Mouse (Mus musculus): ENCODE measurements around the gene Clstn1. TPM values are rescaled to one million over a fixed set of nuclear protein-coding genes. Genes with fewer than 3 reads are reported as not detected.

Clstn1 gene
- 1 to 10 TPM; 3.3 to 3.7 TPM for total RNA-seq (2023)

DNA sequence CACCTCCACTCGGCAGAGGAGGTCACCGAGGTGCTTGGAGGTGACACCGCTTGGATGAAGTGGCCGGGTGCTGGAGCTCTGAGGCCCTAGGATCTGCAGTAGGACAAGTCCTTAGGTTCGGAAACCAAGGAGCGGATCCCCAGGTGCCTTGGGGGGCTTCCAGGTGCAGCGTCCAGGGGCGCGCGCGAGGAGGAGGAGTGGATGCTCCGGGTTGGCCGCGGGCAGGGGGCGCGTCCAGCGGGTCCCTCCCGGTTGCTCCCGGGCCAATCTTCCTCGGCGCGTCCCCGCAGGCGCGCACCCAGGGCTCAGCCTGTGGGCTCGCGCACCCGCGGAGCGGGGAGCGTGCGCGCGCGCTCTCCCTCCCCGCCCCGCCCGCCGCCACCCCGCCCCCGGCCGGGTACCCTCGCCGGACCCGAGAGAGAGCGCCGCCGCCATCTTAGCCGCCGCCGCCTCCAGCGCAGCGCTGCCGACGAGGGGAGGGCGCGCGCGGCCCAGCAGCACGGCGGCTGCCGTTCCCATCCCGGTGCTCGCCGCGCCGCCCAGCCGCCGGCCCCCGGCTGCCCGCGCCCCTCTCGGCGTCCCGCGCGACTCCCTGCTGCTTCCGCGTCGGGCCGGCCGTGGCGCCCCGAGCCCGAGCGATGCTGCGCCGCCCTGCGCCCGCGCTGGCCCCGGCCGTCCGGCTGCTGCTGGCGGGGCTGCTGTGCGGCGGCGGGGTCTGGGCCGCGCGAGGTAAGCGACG lies at the start of gene Clstn1:
Clstn1 (plus strand) TSS at position 425 of the 739 bp plus-strand sequence.

Other genes starting within 250 kb of the Clstn1 start
- gene Ube4b, start 159.7 kb upstream of the Clstn1 start, total RNA-seq (2023), result 10 to 100 TPM; 62.0 to 85.0 TPM
- gene Rbp7, start 131.5 kb upstream of the Clstn1 start, total RNA-seq (2023), result not detected
- gene Tmem274, start 109.1 kb upstream of the Clstn1 start, total RNA-seq (2023), result not detected
- gene Nmnat1, start 101.3 kb upstream of the Clstn1 start, total RNA-seq (2023), result 1 to 10 TPM; 8.0 to 8.6 TPM
- 10 to 100 TPM; 27.4 to 28.8 TPM for gene Lzic, start 101.2 kb upstream of the Clstn1 start, total RNA-seq (2023)
- gene Ctnnbip1, start 68.2 kb upstream of the Clstn1 start, total RNA-seq (2023), result 1 to 10 TPM; 1.4 to 4.2 TPM
- gene Pik3cd, start 116.1 kb downstream of the Clstn1 start, total RNA-seq (2023), result 100 to 1,000 TPM; 240 to 263 TPM
- gene Tmem201, start 151.6 kb downstream of the Clstn1 start, total RNA-seq (2023), result 10 to 100 TPM; 22.2 to 25.8 TPM
- gene Slc25a33, start 187.8 kb downstream of the Clstn1 start, total RNA-seq (2023), result 1 to 10 TPM; 4.3 to 4.6 TPM